ENCODE assay signal across 20 mouse cellular contexts in genomic region chr3:41043756-41044354, GRCm38 (mm10). TPM values are rescaled to one million over a fixed set of nuclear protein-coding genes. Genes with fewer than 3 reads are reported as not detected.
A peak's percentile ranks its signal among the peaks of the same experiment; 100 is the strongest.
DNase-seq lines count a peak whose midpoint lies in the region; ATAC-seq and TF ChIP-seq lines count a peak whose summit lies in the region.
"Had no signal": no experiment of that assay in that cellular context is flagged by ENCODE, and none has a peak within 500 bp of the region (broad histone marks: within the 10 kb centered on the region; RNA-seq: fewer than 3 reads in every experiment).

No protein-coding gene starts in this region.

- H3K4me3 ChIP-seq in heart, embryonic 13.5 days, result no peak overlapping the region
- no peak overlapping the region for H3K4me3 ChIP-seq in heart, embryonic 11.5 days (ENCODE audit: low read depth, low read length)
- H3K4me3 ChIP-seq in liver, embryonic 11.5 days (ENCODE audit: low read depth, low read length), result no peak overlapping the region
- H3K4me3 ChIP-seq in intestine, postnatal 0 days (ENCODE audit: low read depth, low read length), result no peak overlapping the region
- no peak overlapping the region for H3K4me3 ChIP-seq in stomach, postnatal 0 days (ENCODE audit: low read depth, low read length)
- H3K4me3 ChIP-seq: forebrain, embryonic 13.5 days; gastrocnemius, adult 2 months; hindbrain, embryonic 10.5 days; limb, embryonic 13.5 days; midbrain, embryonic 15.5 days; neural tube, embryonic 12.5 days had no signal

- no peak for DNase-seq in liver, embryonic 11.5 days (ENCODE audit: low spot score)
- DNase-seq in liver, result no peak
- peak; percentile 35 for DNase-seq in stomach, postnatal 0 days (ENCODE audit: low spot score)
- DNase-seq: adrenal gland, postnatal 14 days; cerebellum, adult 8-10 months; gastrocnemius, adult 2 months; kidney, adult 18-20 months; kidney, postnatal 4 days; lung, adult 18-20 months had no signal

- peaks cover 11% of the 10 kb centered on the region for H3K4me1 ChIP-seq in heart, embryonic 13.5 days
- H3K4me1 ChIP-seq in heart, embryonic 11.5 days (ENCODE audit: control insufficient read depth, insufficient read depth, low read length), result peaks cover 10% of the 10 kb centered on the region; the same call in 1 of the 2 replicates
- peaks cover 10% of the 10 kb centered on the region for H3K4me1 ChIP-seq in liver, embryonic 11.5 days (replicated peaks; ENCODE audit: control insufficient read depth, insufficient read depth, low read length)
- no peaks in the 10 kb centered on the region for H3K4me1 ChIP-seq in intestine, postnatal 0 days (replicated peaks; ENCODE audit: control insufficient read depth, insufficient read depth, low read length)
- no peaks in the 10 kb centered on the region for H3K4me1 ChIP-seq in stomach, postnatal 0 days (replicated peaks; ENCODE audit: control insufficient read depth, insufficient read depth)
- H3K4me1 ChIP-seq: forebrain, embryonic 13.5 days; hindbrain, embryonic 10.5 days; limb, embryonic 13.5 days; midbrain, embryonic 15.5 days; neural tube, embryonic 12.5 days had no signal

- WGBS in heart, embryonic 13.5 days, result 27% methylated on average over 11 of the region's 11 CpGs
- 34% methylated on average over 11 of the region's 11 CpGs for WGBS in heart, embryonic 11.5 days (ENCODE audit: insufficient replicate concordance)
- 49% methylated on average over 11 of the region's 11 CpGs for WGBS in liver, embryonic 11.5 days
- 31% methylated on average over 11 of the region's 11 CpGs for WGBS in intestine, postnatal 0 days
- 47% methylated on average over 11 of the region's 11 CpGs for WGBS in stomach, postnatal 0 days

- H3K36me3 ChIP-seq in heart, embryonic 13.5 days, result no peaks in the 10 kb centered on the region
- H3K36me3 ChIP-seq in heart, embryonic 11.5 days (ENCODE audit: control insufficient read depth, insufficient read depth, low read length), result no peaks in the 10 kb centered on the region
- H3K36me3 ChIP-seq in liver, embryonic 11.5 days (ENCODE audit: control insufficient read depth, insufficient read depth, low read length), result no peaks in the 10 kb centered on the region
- no peaks in the 10 kb centered on the region for H3K36me3 ChIP-seq in intestine, postnatal 0 days (ENCODE audit: control insufficient read depth, insufficient read depth)
- no peaks in the 10 kb centered on the region for H3K36me3 ChIP-seq in stomach, postnatal 0 days (ENCODE audit: control insufficient read depth, insufficient read depth, low read length)
- H3K36me3 ChIP-seq: hindbrain, embryonic 10.5 days; limb, embryonic 13.5 days; midbrain, embryonic 15.5 days; neural tube, embryonic 12.5 days had no signal

- H3K27ac ChIP-seq in heart, embryonic 13.5 days (replicated peaks), result 0 out of 2 replicates have a peak overlapping the region, but pooled peaks have one; percentile 5
- H3K27ac ChIP-seq in heart, embryonic 11.5 days (ENCODE audit: low read depth, low read length), result no peak overlapping the region
- no peak overlapping the region; the same call in 1 of the 2 replicates for H3K27ac ChIP-seq in liver, embryonic 11.5 days (ENCODE audit: low read depth, low read length)
- H3K27ac ChIP-seq in intestine, postnatal 0 days (ENCODE audit: low read depth, low read length), result peak overlapping the region; percentile 76
- H3K27ac ChIP-seq in stomach, postnatal 0 days (replicated peaks), result no peak overlapping the region; the same call in 1 of the 2 replicates
- H3K27ac ChIP-seq: forebrain, embryonic 13.5 days; gastrocnemius, adult 2 months; hindbrain, embryonic 10.5 days; hindbrain, postnatal 0 days; limb, embryonic 13.5 days; midbrain, embryonic 15.5 days; neural tube, embryonic 12.5 days had no signal

- no peaks in the 10 kb centered on the region for H3K27me3 ChIP-seq in heart, embryonic 13.5 days (replicated peaks)
- no peaks in the 10 kb centered on the region for H3K27me3 ChIP-seq in heart, embryonic 11.5 days (ENCODE audit: control insufficient read depth, insufficient read depth, low read length)
- H3K27me3 ChIP-seq in liver, embryonic 11.5 days (replicated peaks; ENCODE audit: control insufficient read depth, insufficient read depth, low read length), result no peaks in the 10 kb centered on the region
- H3K27me3 ChIP-seq in intestine, postnatal 0 days (replicated peaks; ENCODE audit: control insufficient read depth, insufficient read depth, low read length), result no peaks in the 10 kb centered on the region
- H3K27me3 ChIP-seq in stomach, postnatal 0 days (ENCODE audit: control insufficient read depth, insufficient read depth, low read length), result no peaks in the 10 kb centered on the region
- H3K27me3 ChIP-seq: forebrain, embryonic 13.5 days; limb, embryonic 13.5 days; midbrain, embryonic 15.5 days; neural tube, embryonic 12.5 days had no signal

- peak overlapping the region; percentile 13; the same call in 1 of the 2 replicates for H3K9ac ChIP-seq in heart, embryonic 13.5 days
- no peak overlapping the region for H3K9ac ChIP-seq in heart, embryonic 11.5 days (ENCODE audit: low read depth, low read length)
- H3K9ac ChIP-seq in liver, embryonic 11.5 days (ENCODE audit: low read depth, low read length), result 0 out of 2 replicates have a peak overlapping the region, but pooled peaks have one; percentile 30
- no peak overlapping the region for H3K9ac ChIP-seq in intestine, postnatal 0 days (ENCODE audit: low read depth, low read length)
- H3K9ac ChIP-seq in stomach, postnatal 0 days (ENCODE audit: low read length), result no peak overlapping the region
- H3K9ac ChIP-seq: forebrain, embryonic 13.5 days; limb, embryonic 13.5 days; midbrain, embryonic 15.5 days; neural tube, embryonic 12.5 days had no signal

- no peak for TF ChIP-seq EP300 in stomach, postnatal 0 days (optimal IDR thresholded peaks at IDR 0.05)

- no peaks in the 10 kb centered on the region for H3K9me3 ChIP-seq in heart, embryonic 13.5 days
- H3K9me3 ChIP-seq in heart, embryonic 11.5 days (replicated peaks; ENCODE audit: control insufficient read depth, low read length), result no peaks in the 10 kb centered on the region
- H3K9me3 ChIP-seq in liver, embryonic 11.5 days (ENCODE audit: control insufficient read depth, low read length), result no peaks in the 10 kb centered on the region
- H3K9me3 ChIP-seq in intestine, postnatal 0 days (ENCODE audit: control insufficient read depth), result no peaks in the 10 kb centered on the region
- no peaks in the 10 kb centered on the region for H3K9me3 ChIP-seq in stomach, postnatal 0 days (ENCODE audit: control insufficient read depth, low read length)
- H3K9me3 ChIP-seq: forebrain, embryonic 13.5 days; hindbrain, embryonic 10.5 days; limb, embryonic 13.5 days; midbrain, embryonic 15.5 days; neural tube, embryonic 12.5 days had no signal

- ATAC-seq in heart, embryonic 13.5 days (ENCODE audit: extremely low read depth, insufficient number of reproducible peaks, low FRiP score, low TSS enrichment), result no peak
- no peak for ATAC-seq in heart, embryonic 11.5 days (replicated peaks; ENCODE audit: insufficient number of reproducible peaks, low FRiP score, low TSS enrichment)
- peak; percentile 56 for ATAC-seq in liver, embryonic 11.5 days (replicated peaks; ENCODE audit: low FRiP score)
- peak; percentile 72 for ATAC-seq in intestine, postnatal 0 days
- peak; percentile 88 for ATAC-seq in stomach, postnatal 0 days (ENCODE audit: low FRiP score, low TSS enrichment)
- ATAC-seq in megakaryocyte progenitor cell, adult 5-6 weeks (replicated peaks; ENCODE audit: poor library complexity), result no peak
- ATAC-seq: CD4-positive, CD25-positive, alpha-beta regulatory T cell, adult 4 months; forebrain, embryonic 13.5 days; hindbrain, postnatal 0 days; midbrain, embryonic 15.5 days had no signal

- H3K4me2 ChIP-seq in heart, embryonic 13.5 days, result peak overlapping the region; percentile 22; the same call in 1 of the 2 replicates
- no peak overlapping the region for H3K4me2 ChIP-seq in heart, embryonic 11.5 days
- peak overlapping the region; percentile 14 for H3K4me2 ChIP-seq in liver, embryonic 11.5 days
- peak overlapping the region; percentile 42 for H3K4me2 ChIP-seq in intestine, postnatal 0 days (replicated peaks; ENCODE audit: low read depth)
- no peak overlapping the region for H3K4me2 ChIP-seq in stomach, postnatal 0 days (replicated peaks; ENCODE audit: low read depth)
- H3K4me2 ChIP-seq: forebrain, embryonic 13.5 days; limb, embryonic 13.5 days; midbrain, embryonic 15.5 days; neural tube, embryonic 12.5 days had no signal

- no peak for TF ChIP-seq CTCF in intestine, postnatal 0 days (IDR thresholded peaks at IDR 0.05; ENCODE audit: low read depth)
- no peak for TF ChIP-seq CTCF in stomach, postnatal 0 days (IDR thresholded peaks at IDR 0.05; ENCODE audit: low read depth)

RNA-seq across cellular contexts. Expression of gene Pgrmc2, which starts 39.0 kb away (rescaled TPM):
- polyA plus RNA-seq in heart, embryonic 13.5 days (2015; fragmentation: Nextera tagmentation; extraction: Ambion mirVana), result 43.0 and 44.4 TPM in 2 replicates
- 29.5 and 30.9 TPM in 2 replicates for polyA plus RNA-seq in heart, embryonic 11.5 days (2014; fragmentation: Nextera tagmentation; extraction: Ambion mirVana)
- polyA plus RNA-seq in liver, embryonic 11.5 days (2014; fragmentation: Nextera tagmentation; extraction: Ambion mirVana), result 28.3 and 29.4 TPM in 2 replicates
- 95.8 and 96.2 TPM in 2 replicates for polyA plus RNA-seq in intestine, postnatal 0 days (2015; fragmentation: Nextera tagmentation; extraction: Ambion mirVana)
- 31.2 and 32.5 TPM in 2 replicates for polyA plus RNA-seq in stomach, postnatal 0 days (2015; fragmentation: Nextera tagmentation; extraction: Ambion mirVana)
- 22.8 and 30.2 TPM in 2 replicates for total RNA-seq in megakaryocyte progenitor cell, adult 5-6 weeks (2015)
- total RNA-seq in megakaryocyte progenitor cell, adult 5-6 weeks (2017), result 15.1 and 20.3 TPM in 2 replicates

Comparison
In these comparisons a context has a peak if more than half of its experiments do, and no peak if none do; other contexts are left out.
1. H3K27ac ChIP-seq: peak in heart, embryonic 13.5 days (single experiment) and intestine, postnatal 0 days (single experiment); none in heart, embryonic 11.5 days (single experiment), liver, embryonic 11.5 days (single experiment) and stomach, postnatal 0 days (single experiment).
2. H3K4me2 ChIP-seq: peak in heart, embryonic 13.5 days (single experiment), liver, embryonic 11.5 days (single experiment) and intestine, postnatal 0 days (single experiment); none in heart, embryonic 11.5 days (single experiment) and stomach, postnatal 0 days (single experiment).
3. H3K9ac ChIP-seq: peak in heart, embryonic 13.5 days (single experiment) and liver, embryonic 11.5 days (single experiment); none in heart, embryonic 11.5 days (single experiment), intestine, postnatal 0 days (single experiment) and stomach, postnatal 0 days (single experiment).
4. ATAC-seq: peak in liver, embryonic 11.5 days (single experiment), intestine, postnatal 0 days (single experiment) and stomach, postnatal 0 days (single experiment); none in heart, embryonic 13.5 days (single experiment), heart, embryonic 11.5 days (single experiment) and megakaryocyte progenitor cell, adult 5-6 weeks (single experiment).